Mouse (Mus musculus) brown adipose tissue, adult 24 weeks (tissue): ENCODE data around the gene Adam12. TPM values are rescaled to one million over a fixed set of nuclear protein-coding genes. Genes with fewer than 3 reads are reported as not detected.

Experiments
- H3K27ac ChIP-seq: fragments of 200-500 bp; replicated peaks from 2 replicates; pipeline ENCODE4 v1.5.1; 2012; ENCODE audit warnings: low read depth, mild to moderate bottlenecking, low read length
- H3K4me1 ChIP-seq: fragments of 200-500 bp; 2 replicates; pipeline ENCODE4 v1.6.1; 2012; ENCODE audit warnings: low read length, mixed read lengths; ENCODE audit not compliant: control insufficient read depth, insufficient read depth, insufficient read length
- H3K4me3 ChIP-seq: fragments of 200-500 bp; 2 replicates; pipeline ENCODE4 v1.5.1; 2012; ENCODE audit warnings: low read depth, mild to moderate bottlenecking, low read length, moderate library complexity; ENCODE audit not compliant: insufficient read depth
- polyA plus RNA-seq: library from polyadenylated mRNA; stranded (reverse); fragments of >200 nt; gene quantifications from 2 replicates; pipeline ENCODE4 v1.2.4, GENCODE M21; 2012; ENCODE audit not compliant: missing spikeins, insufficient read depth, insufficient read length

The Adam12 gene
- polyA plus RNA-seq, 1 experiment, result 10.5 TPM

DNA sequence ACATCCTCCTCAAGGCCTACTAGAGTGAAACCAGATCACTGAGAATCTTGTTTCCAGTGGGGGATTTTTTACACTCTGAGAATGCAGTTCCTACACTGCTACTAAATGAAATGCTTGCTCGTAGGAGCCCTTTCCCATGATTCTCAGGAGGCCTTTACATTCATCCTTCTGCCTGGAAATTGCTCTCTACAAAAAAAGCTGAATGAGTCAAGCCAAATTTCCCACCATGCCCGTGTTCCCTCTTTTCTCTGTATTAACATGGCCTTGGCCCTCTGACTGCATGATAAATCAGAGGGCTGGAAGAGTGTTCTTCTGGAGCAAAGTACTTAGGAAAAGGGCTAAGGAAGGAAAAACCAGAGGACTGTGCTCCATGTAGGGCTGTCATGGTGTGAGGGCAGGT, 138.1 kb downstream of the Adam12 start:
- peaks cover 13% of the 10 kb centered on the region for H3K4me1 ChIP-seq

DNA sequence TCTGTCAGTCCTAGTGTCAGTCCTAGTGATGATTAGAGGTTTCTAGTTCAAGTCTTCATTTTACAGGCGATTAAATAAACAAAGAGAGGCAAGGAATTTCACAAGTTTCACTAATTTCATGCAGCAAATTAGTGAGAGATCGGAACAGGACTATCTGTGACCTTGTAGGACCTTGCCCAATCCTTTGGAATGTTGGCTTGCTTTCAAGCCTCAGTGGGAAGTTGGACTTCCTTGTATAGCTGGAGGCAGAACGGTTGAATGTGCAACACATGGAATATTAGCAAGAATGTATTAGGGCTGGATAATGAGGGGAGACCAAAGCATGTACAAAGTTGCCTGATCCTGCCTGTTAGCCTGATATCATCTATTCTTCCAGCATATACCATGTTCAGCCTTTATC, 141.2 kb downstream of the Adam12 start:
- Histone ChIP-seq H3K4me1 (peaks cover 11% of the 10 kb centered on the region), H3K27ac (no peak overlapping the region), H3K4me3 (no peak overlapping the region)

More for the DNA sequence above, 138.1 kb downstream of the Adam12 start:
- H3K27ac ChIP-seq, result no peak overlapping the region
- no peak overlapping the region for H3K4me3 ChIP-seq

DNA sequence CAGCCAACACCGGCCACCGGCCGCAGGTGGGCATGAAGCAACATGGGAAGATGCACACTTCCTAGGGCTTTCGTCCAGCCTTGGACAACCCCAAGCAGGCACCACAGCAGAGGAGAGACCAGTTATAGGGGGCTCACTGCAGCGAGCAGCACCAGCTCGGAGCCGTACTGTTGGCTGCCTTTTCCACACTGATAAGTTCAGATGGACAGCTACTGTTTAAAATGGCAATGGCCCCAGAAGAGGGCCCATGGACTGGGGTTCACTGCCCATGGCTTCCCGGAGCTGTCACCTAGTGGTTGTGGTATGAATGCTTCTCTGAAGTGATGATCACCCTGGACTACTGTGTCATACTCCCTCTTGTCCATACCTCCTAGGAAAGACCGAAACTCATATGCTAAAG, 141.7 kb downstream of the Adam12 start:
- Histone ChIP-seq H3K4me3 (no peak overlapping the region), H3K27ac (no peak overlapping the region)

DNA sequence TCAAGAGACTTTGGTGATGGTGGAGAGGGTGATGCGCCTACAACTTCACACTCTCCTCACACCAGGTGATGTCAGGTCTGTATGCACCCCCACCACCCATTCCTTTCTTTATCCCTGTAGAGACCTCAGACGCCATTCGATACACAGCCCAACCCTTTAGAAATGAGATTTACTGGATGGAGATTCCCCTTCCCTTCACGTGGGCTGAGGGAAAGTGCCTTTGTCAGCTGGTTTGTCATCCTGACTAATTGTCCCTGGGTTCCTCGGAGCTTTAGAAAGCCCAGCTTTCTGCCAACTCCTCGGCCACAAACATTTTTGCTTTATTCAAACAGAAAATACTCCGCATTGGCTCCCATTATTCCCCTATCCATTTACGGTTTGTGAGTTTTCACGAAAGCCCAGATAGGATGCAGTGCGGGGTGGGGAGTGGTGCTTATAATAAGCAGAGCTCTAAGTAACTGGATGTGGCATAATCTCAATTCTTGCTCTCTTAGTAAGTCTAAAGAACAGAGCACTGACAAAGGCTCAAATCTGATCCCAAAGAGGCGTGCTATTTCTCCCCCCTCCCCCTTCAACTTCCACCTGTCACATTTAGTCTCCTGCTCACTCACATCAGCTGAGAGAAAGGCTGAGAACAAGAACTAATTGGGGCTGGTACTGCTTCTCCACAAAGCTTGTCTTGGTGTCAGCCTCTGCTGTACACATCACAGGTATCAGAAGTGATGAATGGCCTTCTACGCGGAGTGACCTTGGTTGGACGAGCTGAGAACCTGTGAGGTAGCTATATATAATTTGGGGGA, 143.2 kb downstream of the Adam12 start:
- no peak overlapping the region for H3K27ac ChIP-seq
- peaks cover 11% of the 10 kb centered on the region for H3K4me1 ChIP-seq
- H3K4me3 ChIP-seq, result no peak overlapping the region

More for the DNA sequence above, 141.7 kb downstream of the Adam12 start:
- peaks cover 11% of the 10 kb centered on the region for H3K4me1 ChIP-seq

DNA sequence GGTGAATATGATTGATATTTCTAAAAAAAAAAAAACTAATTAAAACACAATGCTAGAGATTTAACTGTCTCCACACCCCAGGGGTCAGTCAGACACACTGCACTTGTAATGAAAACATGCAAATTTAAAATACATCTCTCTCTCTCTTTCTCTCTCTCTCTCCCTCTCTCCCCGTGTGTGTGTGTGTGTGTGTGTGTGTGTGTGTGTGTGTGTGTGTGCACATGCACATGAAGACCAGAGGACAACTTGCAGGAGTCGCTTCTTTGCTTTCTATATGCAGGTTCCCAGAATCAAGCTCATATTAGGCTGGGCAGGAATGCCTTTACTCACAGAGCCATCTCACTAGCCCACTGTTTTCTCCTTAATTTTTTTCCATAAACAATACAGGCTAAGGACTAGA, 146.6 kb downstream of the Adam12 start:
- Histone ChIP-seq H3K27ac (no peak overlapping the region), H3K4me3 (no peak overlapping the region), H3K4me1 (peaks cover 4% of the 10 kb centered on the region)

DNA sequence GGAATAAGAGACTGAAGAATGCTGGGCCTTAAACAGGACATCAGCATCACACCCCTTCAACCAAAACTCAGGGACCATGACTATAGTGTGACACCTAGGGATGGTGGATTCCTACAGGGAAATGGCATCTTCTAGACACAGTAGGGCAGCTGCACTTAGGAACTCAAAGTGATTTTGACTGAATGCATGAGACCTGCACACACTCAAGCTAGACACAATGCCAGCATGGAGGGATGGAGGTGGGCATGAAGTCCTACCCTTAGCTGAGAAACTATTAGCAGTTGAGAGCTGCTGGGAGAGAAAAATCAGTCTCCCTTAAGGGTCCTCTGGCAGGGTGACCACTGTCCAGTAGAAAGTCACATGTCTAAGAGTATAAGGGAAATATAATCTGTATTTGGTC, 147.0 kb downstream of the Adam12 start:
- Histone ChIP-seq H3K4me3 (no peak overlapping the region), H3K4me1 (peaks cover 5% of the 10 kb centered on the region), H3K27ac (no peak overlapping the region)

DNA sequence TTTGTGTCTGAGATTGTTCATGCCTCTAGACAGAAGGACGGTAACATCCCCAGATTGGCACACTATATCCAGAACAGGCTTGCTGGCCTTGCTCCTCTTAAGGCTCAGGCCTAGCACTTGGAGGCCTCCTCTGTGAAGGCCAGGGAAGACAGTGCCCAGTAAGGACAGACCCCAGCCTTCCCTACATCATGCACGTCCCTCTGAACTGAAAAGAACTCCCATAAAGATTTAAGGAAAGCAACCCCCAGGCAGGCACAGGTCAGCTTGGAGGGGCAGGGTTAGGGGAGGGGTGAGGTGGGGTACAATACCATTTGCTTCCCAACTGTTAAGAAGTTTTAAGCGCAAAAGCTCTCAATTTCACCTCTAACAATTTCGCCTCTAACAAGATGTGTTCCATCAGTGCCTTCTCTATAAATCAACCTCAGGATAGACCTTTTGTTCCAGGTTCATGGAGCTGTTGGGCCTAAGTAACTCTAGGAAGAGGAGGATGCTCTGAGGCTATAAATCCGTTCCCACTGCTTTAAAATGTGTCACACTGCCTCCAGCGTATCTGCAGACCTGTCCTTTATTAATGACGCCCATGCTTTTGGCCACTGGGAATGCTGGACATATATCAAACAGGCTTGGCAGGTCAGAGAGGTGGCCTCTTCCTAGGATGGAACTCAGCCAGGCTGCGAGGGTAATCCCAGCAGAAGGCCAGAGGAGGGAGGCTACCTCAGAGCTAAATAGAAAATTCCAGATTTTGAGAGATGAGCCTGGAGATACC, 150.5 kb downstream of the Adam12 start:
- peaks cover 6% of the 10 kb centered on the region for H3K4me1 ChIP-seq
- no peak overlapping the region for H3K27ac ChIP-seq
- no peak overlapping the region for H3K4me3 ChIP-seq

DNA sequence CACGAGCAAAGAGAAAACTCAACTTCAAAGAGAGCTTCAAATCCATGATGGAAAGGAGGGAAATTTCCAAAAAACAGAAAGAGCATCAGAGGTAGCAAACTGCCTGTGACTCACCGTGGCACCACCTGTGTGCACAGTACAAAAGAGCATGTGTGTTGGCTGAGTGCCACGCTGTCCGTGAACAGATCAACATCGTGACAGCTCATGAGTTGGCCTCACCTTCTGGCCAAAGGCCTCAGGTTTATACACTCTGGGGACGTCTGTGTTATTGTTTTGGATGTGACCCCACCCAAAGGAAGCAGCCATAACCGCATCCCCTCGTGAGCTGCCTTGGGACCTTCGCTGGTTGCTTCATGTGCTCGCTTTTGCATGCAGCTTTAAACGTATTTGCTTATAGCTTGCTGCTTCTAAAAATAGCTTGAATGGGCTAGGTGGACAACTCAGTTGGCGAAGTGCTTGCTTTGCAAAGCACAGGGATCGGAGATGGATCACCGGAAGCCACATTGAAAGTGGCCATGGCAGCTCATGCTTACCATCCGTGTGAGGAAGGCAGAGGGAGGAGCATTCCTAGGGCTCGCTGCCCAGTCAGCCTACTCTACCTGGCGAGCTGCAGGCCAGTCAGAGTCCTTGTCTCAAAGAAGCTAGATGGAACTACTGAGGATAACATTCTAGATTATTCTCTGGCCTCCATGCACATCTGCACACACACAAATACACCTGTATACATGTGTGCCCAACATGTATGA, 151.8 kb downstream of the Adam12 start:
- H3K27ac ChIP-seq, result no peak overlapping the region
- no peak overlapping the region for H3K4me3 ChIP-seq
- H3K4me1 ChIP-seq, result peaks cover 6% of the 10 kb centered on the region

DNA sequence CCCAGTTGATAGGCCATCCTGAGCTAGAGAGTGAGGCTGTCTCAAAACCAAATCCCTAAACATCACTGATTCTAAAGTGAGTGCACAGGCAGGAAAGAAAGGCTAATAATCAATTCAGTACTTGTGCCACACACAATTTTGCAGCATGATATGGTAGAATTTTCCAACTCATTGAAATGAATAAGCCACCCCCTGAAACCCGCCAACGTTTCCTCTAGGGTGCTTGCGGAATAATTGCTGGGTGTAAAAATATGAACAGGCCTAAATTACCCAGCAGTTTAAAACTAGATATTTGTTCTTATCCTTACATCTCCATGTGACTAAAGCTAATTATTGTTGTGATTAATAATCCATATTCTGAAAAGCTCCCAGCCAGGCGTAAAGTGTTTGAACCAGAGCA, 154.3 kb downstream of the Adam12 start:
- peaks cover 6% of the 10 kb centered on the region for H3K4me1 ChIP-seq
- H3K4me3 ChIP-seq, result no peak overlapping the region
- H3K27ac ChIP-seq, result no peak overlapping the region

DNA sequence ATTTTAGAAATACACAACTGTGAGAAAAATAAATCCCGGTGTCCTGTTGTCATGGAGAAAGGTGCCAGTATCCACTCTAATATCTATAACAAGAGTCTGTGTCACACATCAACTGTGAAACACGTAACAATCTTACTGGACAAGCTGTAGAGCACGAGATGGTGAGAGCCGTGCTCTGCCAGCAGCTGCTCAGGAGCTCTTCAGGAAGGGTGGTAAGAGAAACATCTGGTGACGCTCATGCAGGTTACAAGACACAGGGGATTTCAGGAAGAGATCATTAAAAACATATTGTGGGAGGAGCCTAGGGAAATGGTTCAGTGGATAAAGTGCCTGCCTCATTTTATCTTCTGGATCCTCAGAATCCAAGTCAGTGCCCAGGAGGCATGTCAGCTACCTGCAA, 158.9 kb downstream of the Adam12 start:
- no peaks in the 10 kb centered on the region for H3K4me1 ChIP-seq
- H3K4me3 ChIP-seq, result no peak overlapping the region
- H3K27ac ChIP-seq, result no peak overlapping the region

DNA sequence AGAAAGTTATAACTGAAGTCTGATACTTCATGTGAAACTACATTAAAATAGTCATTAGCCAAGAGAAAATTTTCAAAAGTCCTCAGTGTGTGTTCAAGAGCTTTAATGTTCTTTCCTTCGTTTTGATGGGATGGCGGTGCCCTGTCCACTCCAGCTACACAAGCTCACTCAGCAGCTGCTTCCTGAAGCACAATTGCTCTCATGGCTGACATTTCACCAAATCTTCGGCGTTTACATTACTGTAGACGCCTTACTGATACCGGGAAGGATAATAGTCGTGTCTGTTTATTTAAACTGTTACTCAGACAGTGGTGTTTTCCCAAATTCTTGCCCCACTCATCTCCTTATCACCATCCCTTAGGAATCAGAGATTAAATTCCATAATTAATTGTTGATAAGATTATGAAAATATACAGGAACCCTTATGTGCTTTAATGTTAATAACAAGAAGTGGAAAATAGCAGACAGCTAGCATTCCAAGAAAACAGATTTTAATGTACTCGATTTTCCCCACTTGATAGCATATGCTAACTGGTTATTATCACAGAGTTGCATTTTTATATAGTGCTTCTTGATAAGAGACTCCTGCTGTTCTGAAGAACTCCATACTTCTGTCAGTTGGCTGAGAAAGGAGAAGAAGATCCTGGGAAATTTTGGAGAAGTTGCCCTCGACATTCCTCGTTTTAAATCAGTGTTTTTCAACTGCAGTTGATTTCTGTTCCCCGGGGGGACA, 160.6 kb downstream of the Adam12 start:
- Histone ChIP-seq H3K4me3 (no peak overlapping the region), H3K27ac (no peak overlapping the region), H3K4me1 (no peaks in the 10 kb centered on the region)

DNA sequence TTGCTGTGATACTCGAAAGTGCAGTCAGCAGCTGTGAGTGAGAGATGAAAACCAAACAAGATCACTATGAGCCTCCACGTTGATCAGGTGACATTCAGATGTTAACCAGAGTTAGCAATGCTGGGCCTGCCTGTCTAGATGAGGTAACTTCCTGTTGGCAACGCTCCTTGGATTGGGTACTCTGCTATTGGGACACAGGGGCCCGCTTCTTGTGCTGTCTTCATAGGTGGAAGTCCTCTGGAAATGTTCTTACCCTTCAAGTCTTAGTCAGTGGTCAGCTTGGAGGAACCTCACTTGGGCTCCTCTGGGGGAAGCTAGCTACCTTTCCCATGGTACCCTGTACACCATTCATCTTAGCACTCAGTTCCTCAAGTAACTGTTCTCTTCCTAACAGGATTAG, 169.3 kb downstream of the Adam12 start:
- no peak overlapping the region for H3K4me3 ChIP-seq
- peak overlapping the region; percentile 62 for H3K27ac ChIP-seq
- H3K4me1 ChIP-seq, result peaks cover 6% of the 10 kb centered on the region; the same call in 1 of the 2 replicates

DNA sequence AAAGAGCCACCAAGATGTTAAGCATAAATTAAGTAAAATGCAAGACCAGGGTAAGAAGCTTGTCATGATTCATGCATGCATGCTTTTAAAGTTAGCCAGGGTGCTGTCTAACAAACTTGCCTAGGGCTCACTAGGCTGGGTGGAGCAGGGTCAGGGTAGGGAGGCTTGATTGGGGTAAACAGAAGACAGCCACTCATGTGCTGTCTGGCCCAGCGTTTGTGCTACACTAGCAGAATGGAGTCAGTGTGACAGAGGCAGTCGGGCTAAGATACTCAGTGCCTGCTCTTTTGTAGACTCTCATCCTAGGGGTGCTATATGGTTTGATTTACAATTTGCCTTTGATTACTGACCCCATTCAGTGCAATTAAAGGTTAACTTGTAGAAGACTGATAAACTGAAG, 179.5 kb downstream of the Adam12 start:
- Histone ChIP-seq H3K27ac (no peak overlapping the region), H3K4me1 (no peaks in the 10 kb centered on the region), H3K4me3 (no peak overlapping the region)

DNA sequence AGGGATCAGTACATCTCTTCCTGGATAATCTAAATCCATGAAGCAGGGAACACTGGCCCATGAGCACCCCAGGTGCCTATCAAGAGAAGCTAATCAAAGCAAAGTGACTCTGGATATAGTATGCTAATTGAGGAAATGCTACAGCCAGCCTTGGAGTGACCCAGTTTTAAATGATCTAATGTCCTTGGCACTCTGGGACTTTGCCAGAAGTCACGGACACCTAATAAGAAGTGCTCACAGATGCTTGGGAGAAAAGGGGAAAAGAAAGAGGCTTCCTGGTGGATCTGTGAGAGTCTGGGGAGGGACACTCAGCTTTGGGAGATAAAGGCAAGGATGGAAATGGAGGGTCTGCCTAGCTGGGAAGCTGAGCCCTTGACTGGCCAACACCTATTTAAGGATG, 181.6 kb downstream of the Adam12 start:
- Histone ChIP-seq H3K4me1 (no peaks in the 10 kb centered on the region), H3K27ac (no peak overlapping the region), H3K4me3 (no peak overlapping the region)

DNA sequence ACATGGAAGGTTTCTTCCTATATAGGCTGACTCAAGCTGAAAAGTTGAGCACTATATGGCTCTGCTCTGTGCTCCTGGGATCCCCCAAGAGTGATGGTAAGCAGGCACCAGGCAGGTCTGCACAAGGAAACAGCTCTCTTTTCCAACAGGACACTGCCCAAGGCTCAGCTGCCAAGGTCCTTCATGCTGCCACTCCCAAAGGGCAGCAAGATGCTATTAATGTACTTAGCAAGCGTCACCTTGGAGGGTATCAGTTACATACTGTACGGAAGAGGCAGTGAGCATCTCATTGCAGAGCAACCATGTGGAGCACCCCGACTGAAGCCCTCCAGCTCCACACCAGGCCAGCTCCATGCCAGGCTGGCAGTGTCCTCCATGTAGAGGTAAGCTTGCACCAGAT, 185.6 kb downstream of the Adam12 start:
- Histone ChIP-seq H3K4me3 (no peak overlapping the region), H3K4me1 (no peaks in the 10 kb centered on the region), H3K27ac (no peak overlapping the region)
